Mouse (Mus musculus) myocyte (in vitro differentiated cells): ENCODE data around the gene Gpr156.

ENCODE experiments used
- CEBPB ChIP-seq: IDR thresholded peaks from 2 replicates; pipeline ENCODE4 v1.6.1; 2011; ENCODE audit warnings: mild to moderate bottlenecking, moderate library complexity; ENCODE audit not compliant: poor library complexity, insufficient read depth, severe bottlenecking
- E2F4 ChIP-seq: IDR thresholded peaks from one replicate; pipeline ENCODE4 v1.6.1; 2011; ENCODE audit warnings: mild to moderate bottlenecking, control low read depth, moderate library complexity; ENCODE audit not compliant: insufficient read depth
- MAX ChIP-seq: IDR thresholded peaks from one replicate; pipeline ENCODE4 v1.6.1; 2011; ENCODE audit warnings: low read depth, mild to moderate bottlenecking, control low read depth
- MYOG ChIP-seq, 3 experiments: IDR thresholded peaks; one replicate each; pipeline ENCODE4 v1.6.1; 2011; ENCODE audit warnings: control low read depth in 2 of 3, low read depth in 2 of 3, mild to moderate bottlenecking in 2 of 3; ENCODE audit not compliant: insufficient read length in 2 of 3, control insufficient read depth in 1 of 3, insufficient read depth in 1 of 3
- POLR2A ChIP-seq: IDR thresholded peaks from one replicate; pipeline ENCODE4 v1.6.1; 2011; ENCODE audit warnings: low read depth, mild to moderate bottlenecking, control low read depth, moderate library complexity; ENCODE audit not compliant: insufficient read length
- POLR2AphosphoS2 ChIP-seq: IDR thresholded peaks from one replicate; pipeline ENCODE4 v1.6.1; 2011; ENCODE audit warnings: low read depth, control low read depth; ENCODE audit not compliant: insufficient read length
- REST ChIP-seq: IDR thresholded peaks from one replicate; pipeline ENCODE4 v1.6.1; 2011; ENCODE audit warnings: mild to moderate bottlenecking, control low read depth, moderate library complexity; ENCODE audit not compliant: insufficient read depth, insufficient read length
- SRF ChIP-seq: IDR thresholded peaks from one replicate; pipeline ENCODE4 v1.6.1; 2011; ENCODE audit warnings: low read depth; ENCODE audit not compliant: control insufficient read depth, insufficient read length
- TCF12 ChIP-seq: IDR thresholded peaks from one replicate; pipeline ENCODE4 v1.6.1; 2011; ENCODE audit warnings: mild to moderate bottlenecking, control low read depth; ENCODE audit not compliant: poor library complexity, insufficient read depth, severe bottlenecking
- USF1 ChIP-seq: IDR thresholded peaks from one replicate; pipeline ENCODE4 v1.6.1; 2011; ENCODE audit warnings: low read depth, mild to moderate bottlenecking, control low read depth, moderate library complexity

- TF ChIP-seq MAX (no peak), E2F4 (no peak), MYOG (IDR thresholded peaks at IDR 0.05; ENCODE audit: control insufficient read depth in 1 of 3, insufficient read depth in 1 of 3, insufficient read length in 2 of 3, low read depth in 2 of 3) (no peak), POLR2A (no peak), USF1 (no peak), TCF12 (no peak), POLR2AphosphoS2 (no peak), CEBPB (no peak), SRF (no peak), REST (no peak)
These were observed 45.1 kb upstream of the Gpr156 start for GRCm38 (mm10) chr16:37871112-37871715.
